Mouse (Mus musculus): Measurements from ENCODE around the gene Arhgef11. TPM values are rescaled to one million over a fixed set of nuclear protein-coding genes. Genes with fewer than 3 reads are reported as not detected.

The Arhgef11 gene
- polyA plus RNA-seq, 1 experiment from 2014 or later = 25.9 TPM

DNA sequence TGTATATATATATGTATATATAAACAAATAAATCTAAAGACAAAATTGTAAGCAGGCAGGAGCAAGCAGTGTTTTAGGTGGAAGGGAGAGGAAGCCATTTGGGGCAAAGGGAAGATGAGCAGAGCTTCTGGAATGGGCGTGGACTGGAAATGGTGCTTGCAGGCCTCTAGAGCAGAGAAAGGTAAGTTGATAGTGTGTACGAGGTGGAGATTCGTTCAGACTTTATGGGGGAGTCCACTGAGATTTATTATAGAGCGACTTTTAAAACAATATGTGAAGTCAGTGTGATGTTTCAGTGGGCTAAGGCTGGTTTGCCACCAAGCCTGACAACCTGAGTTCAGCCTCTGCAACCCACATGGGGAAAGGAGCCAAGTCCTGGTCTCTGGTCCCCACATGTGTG is 7.5 kb downstream of the Arhgef11 start:
- 97% methylated on average over 4 of the region's 4 CpGs for WGBS
- ATAC-seq (ENCODE audit: low FRiP score) = no peak
- no peak overlapping the region for H3K9ac ChIP-seq
- H3K36me3 ChIP-seq (replicated peaks) = no peaks in the 10 kb centered on the region
- H3K9me3 ChIP-seq = no peaks in the 10 kb centered on the region
- H3K4me1 ChIP-seq = peaks cover 23% of the 10 kb centered on the region
- no peaks in the 10 kb centered on the region for H3K27me3 ChIP-seq
- H3K4me2 ChIP-seq = no peak overlapping the region
- H3K27ac ChIP-seq = no peak overlapping the region
- no peak overlapping the region for H3K4me3 ChIP-seq (replicated peaks)

- ATAC-seq (ENCODE audit: low FRiP score) = no peak
- Histone ChIP-seq H3K4me2 (no peak overlapping the region), H3K27ac (no peak overlapping the region), H3K4me1 (peaks cover 5% of the 10 kb centered on the region), H3K4me3 (replicated peaks) (no peak overlapping the region), H3K9ac (no peak overlapping the region), H3K36me3 (replicated peaks) (no peaks in the 10 kb centered on the region), H3K9me3 (no peaks in the 10 kb centered on the region), H3K27me3 (no peaks in the 10 kb centered on the region)
- 90% methylated on average over 9 of the region's 9 CpGs for WGBS
Observed at GRCm38 (mm10) chr3:87630899-87631298, 13.5 kb downstream of the Arhgef11 start.

GRCm38 (mm10) chr3:87631408-87631807 is 14.0 kb downstream of the Arhgef11 start:
- no peak overlapping the region for H3K4me3 ChIP-seq (replicated peaks)
- H3K4me2 ChIP-seq = no peak overlapping the region
- H3K27ac ChIP-seq = no peak overlapping the region
- H3K27me3 ChIP-seq = no peaks in the 10 kb centered on the region
- H3K9me3 ChIP-seq = no peaks in the 10 kb centered on the region
- ATAC-seq (ENCODE audit: low FRiP score) = no peak
- H3K4me1 ChIP-seq = peaks cover 9% of the 10 kb centered on the region
- H3K36me3 ChIP-seq (replicated peaks) = no peaks in the 10 kb centered on the region
- H3K9ac ChIP-seq = no peak overlapping the region
- WGBS = 76% methylated on average over 4 of the region's 4 CpGs

GRCm38 (mm10) chr3:87635514-87635913 is 18.2 kb downstream of the Arhgef11 start:
- Histone ChIP-seq H3K4me1 (peaks cover 12% of the 10 kb centered on the region), H3K4me2 (no peak overlapping the region), H3K9ac (no peak overlapping the region), H3K27ac (no peak overlapping the region), H3K4me3 (replicated peaks) (no peak overlapping the region), H3K9me3 (no peaks in the 10 kb centered on the region), H3K27me3 (no peaks in the 10 kb centered on the region), H3K36me3 (replicated peaks) (no peaks in the 10 kb centered on the region; the same call in 1 of the 2 replicates)
- ATAC-seq (ENCODE audit: low FRiP score) = no peak
- 66% methylated on average over 4 of the region's 4 CpGs for WGBS

DNA sequence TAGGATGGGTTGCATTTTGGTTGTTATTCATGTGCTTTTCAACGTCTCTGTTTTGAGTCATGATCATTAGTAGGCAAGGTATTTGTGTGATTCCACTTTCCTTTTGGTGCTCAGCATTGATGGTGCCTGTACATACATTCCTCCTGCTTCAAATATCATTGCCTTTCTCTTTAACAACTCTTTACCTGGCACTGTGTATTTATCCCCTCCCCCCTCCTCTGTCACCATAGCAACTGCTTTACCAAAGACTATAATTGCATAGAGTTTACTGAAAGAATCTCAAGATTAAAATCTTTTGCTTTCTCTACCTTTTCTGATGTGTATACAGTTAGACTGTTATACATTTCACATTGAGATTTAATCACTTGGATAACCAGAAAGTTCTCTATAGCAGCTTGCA is 26.1 kb downstream of the Arhgef11 start:
- Histone ChIP-seq H3K4me3 (replicated peaks) (no peak overlapping the region), H3K9ac (no peak overlapping the region), H3K4me2 (no peak overlapping the region), H3K9me3 (no peaks in the 10 kb centered on the region), H3K27ac (no peak overlapping the region), H3K4me1 (peaks cover 11% of the 10 kb centered on the region), H3K36me3 (replicated peaks) (peaks cover 5% of the 10 kb centered on the region; the same call in 1 of the 2 replicates), H3K27me3 (no peaks in the 10 kb centered on the region)
- ATAC-seq (ENCODE audit: low FRiP score) = no peak
- WGBS = 71% methylated on average over 1 of the region's 1 CpGs

DNA sequence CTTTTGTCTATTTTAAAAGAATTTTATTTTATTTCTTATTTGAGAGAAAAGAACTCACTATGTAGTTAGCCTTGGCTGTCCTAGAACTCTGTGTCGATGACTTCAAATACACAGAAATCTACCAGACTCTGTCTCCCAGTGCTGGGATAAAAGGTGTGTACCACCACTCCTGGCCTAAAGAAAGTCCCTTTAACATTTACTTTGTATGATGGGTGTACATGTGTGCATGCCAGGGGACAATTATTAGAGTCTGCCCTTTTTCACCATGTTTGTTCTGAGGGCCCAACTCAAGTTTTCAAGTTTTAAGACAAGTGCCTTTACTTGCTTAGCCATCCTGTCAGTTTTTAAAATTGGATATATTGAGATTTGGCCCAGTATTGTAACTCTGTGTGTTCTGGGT is 28.8 kb downstream of the Arhgef11 start:
- Histone ChIP-seq H3K36me3 (replicated peaks) (no peaks in the 10 kb centered on the region), H3K9ac (no peak overlapping the region), H3K27ac (no peak overlapping the region), H3K4me2 (no peak overlapping the region), H3K27me3 (no peaks in the 10 kb centered on the region), H3K4me1 (peaks cover 11% of the 10 kb centered on the region), H3K9me3 (no peaks in the 10 kb centered on the region), H3K4me3 (replicated peaks) (no peak overlapping the region)
- WGBS = 97% methylated on average over 1 of the region's 1 CpGs
- no peak for ATAC-seq (ENCODE audit: low FRiP score)

- H3K4me1 ChIP-seq = peaks cover under 1% of the 10 kb centered on the region; the same call in 1 of the 2 replicates
- H3K4me3 ChIP-seq (replicated peaks) = no peak overlapping the region
- H3K27ac ChIP-seq = no peak overlapping the region
- no peaks in the 10 kb centered on the region for H3K36me3 ChIP-seq (replicated peaks)
- WGBS = 91% methylated on average over 3 of the region's 3 CpGs
- no peak for ATAC-seq (ENCODE audit: low FRiP score)
- H3K4me2 ChIP-seq = no peak overlapping the region
- H3K9me3 ChIP-seq = no peaks in the 10 kb centered on the region
- H3K9ac ChIP-seq = no peak overlapping the region
- no peaks in the 10 kb centered on the region for H3K27me3 ChIP-seq
Observed at GRCm38 (mm10) chr3:87649063-87649462, 31.7 kb downstream of the Arhgef11 start.

DNA sequence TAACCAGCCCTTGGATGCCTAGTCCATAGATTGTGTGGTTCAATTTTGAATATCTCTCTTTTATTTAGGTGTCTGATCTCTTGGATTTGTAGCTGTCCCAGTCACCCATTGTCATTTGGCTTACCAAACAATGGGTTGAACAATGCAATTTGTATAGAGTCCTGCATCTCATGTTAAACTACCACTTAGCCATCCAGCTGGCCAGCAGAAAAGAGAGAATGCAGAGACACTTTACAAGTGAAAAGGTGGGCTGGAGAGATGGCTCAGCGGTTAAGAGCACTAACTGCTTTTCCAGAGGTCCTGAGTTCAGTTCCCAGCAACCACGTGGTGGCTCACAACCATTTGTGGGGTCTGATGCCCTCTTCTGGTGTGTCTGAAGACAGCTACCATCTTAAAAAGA is 41.0 kb downstream of the Arhgef11 start:
- Histone ChIP-seq H3K27me3 (no peaks in the 10 kb centered on the region), H3K36me3 (replicated peaks) (no peaks in the 10 kb centered on the region), H3K4me1 (peaks cover 13% of the 10 kb centered on the region), H3K9ac (no peak overlapping the region), H3K9me3 (no peaks in the 10 kb centered on the region), H3K4me3 (replicated peaks) (no peak overlapping the region), H3K4me2 (no peak overlapping the region), H3K27ac (no peak overlapping the region)
- WGBS = 68% methylated on average over 2 of the region's 2 CpGs
- ATAC-seq (ENCODE audit: low FRiP score) = no peak

- no peaks in the 10 kb centered on the region for H3K9me3 ChIP-seq
- H3K27me3 ChIP-seq = no peaks in the 10 kb centered on the region
- WGBS = 94% methylated on average over 9 of the region's 9 CpGs
- ATAC-seq (ENCODE audit: low FRiP score) = no peak
- H3K9ac ChIP-seq = no peak overlapping the region
- H3K4me1 ChIP-seq = peaks cover 21% of the 10 kb centered on the region
- H3K4me3 ChIP-seq (replicated peaks) = no peak overlapping the region
- H3K36me3 ChIP-seq (replicated peaks) = no peaks in the 10 kb centered on the region
- H3K27ac ChIP-seq = no peak overlapping the region
- H3K4me2 ChIP-seq = no peak overlapping the region
Observed at GRCm38 (mm10) chr3:87659692-87660429, 42.5 kb downstream of the Arhgef11 start.

- Histone ChIP-seq H3K27ac (no peak overlapping the region), H3K4me1 (peaks cover 18% of the 10 kb centered on the region), H3K4me2 (no peak overlapping the region), H3K9ac (no peak overlapping the region), H3K27me3 (no peaks in the 10 kb centered on the region), H3K36me3 (replicated peaks) (no peaks in the 10 kb centered on the region), H3K4me3 (replicated peaks) (no peak overlapping the region), H3K9me3 (no peaks in the 10 kb centered on the region)
- 87% methylated on average over 4 of the region's 4 CpGs for WGBS
- ATAC-seq (ENCODE audit: low FRiP score) = no peak
Observed at GRCm38 (mm10) chr3:87660479-87660878, 43.1 kb downstream of the Arhgef11 start.

- Histone ChIP-seq H3K27ac (no peak overlapping the region), H3K4me1 (peaks cover 17% of the 10 kb centered on the region), H3K4me2 (no peak overlapping the region), H3K4me3 (replicated peaks) (no peak overlapping the region), H3K9me3 (no peaks in the 10 kb centered on the region), H3K9ac (no peak overlapping the region), H3K36me3 (replicated peaks) (no peaks in the 10 kb centered on the region), H3K27me3 (no peaks in the 10 kb centered on the region)
- 96% methylated on average over 1 of the region's 1 CpGs for WGBS
- no peak for ATAC-seq (ENCODE audit: low FRiP score)
Observed at GRCm38 (mm10) chr3:87661291-87661690, 43.9 kb downstream of the Arhgef11 start.

GRCm38 (mm10) chr3:87718525-87718924 is 101.2 kb downstream of the Arhgef11 start:
- no peak for ATAC-seq (ENCODE audit: low FRiP score)
- H3K9me3 ChIP-seq = no peaks in the 10 kb centered on the region
- H3K4me2 ChIP-seq = no peak overlapping the region
- H3K9ac ChIP-seq = no peak overlapping the region
- H3K27ac ChIP-seq = no peak overlapping the region
- H3K4me3 ChIP-seq (replicated peaks) = no peak overlapping the region
- H3K27me3 ChIP-seq = no peaks in the 10 kb centered on the region
- peaks cover 90% of the 10 kb centered on the region for H3K36me3 ChIP-seq (replicated peaks)
- no peaks in the 10 kb centered on the region for H3K4me1 ChIP-seq
- 91% methylated on average over 2 of the region's 2 CpGs for WGBS

DNA sequence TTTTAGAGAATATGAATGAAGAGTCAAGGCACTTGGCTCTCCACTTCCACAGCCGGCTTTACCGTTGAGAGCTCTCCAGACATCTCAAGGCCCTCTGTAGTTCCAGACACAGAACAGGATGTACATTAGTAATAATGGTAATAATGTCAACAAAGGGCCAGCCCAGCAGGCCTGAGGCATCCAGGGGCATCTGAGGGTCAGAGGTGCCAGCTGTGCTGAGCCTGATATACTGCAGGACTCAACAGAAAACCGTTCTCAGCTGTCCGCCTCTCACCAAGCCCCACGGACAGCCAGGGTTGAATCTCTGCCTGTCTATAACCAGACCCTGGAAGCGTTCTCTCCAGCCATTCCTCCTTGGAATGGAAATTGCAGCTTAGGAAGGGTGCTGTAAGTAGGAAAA is 107.2 kb downstream of the Arhgef11 start:
- H3K4me1 ChIP-seq = no peaks in the 10 kb centered on the region
- no peak overlapping the region for H3K27ac ChIP-seq
- no peak for ATAC-seq (ENCODE audit: low FRiP score)
- H3K9ac ChIP-seq = no peak overlapping the region
- no peaks in the 10 kb centered on the region for H3K27me3 ChIP-seq
- peaks cover 86% of the 10 kb centered on the region for H3K36me3 ChIP-seq (replicated peaks)
- 94% methylated on average over 6 of the region's 6 CpGs for WGBS
- no peaks in the 10 kb centered on the region for H3K9me3 ChIP-seq
- H3K4me3 ChIP-seq (replicated peaks) = no peak overlapping the region
- H3K4me2 ChIP-seq = no peak overlapping the region
